Mouse (Mus musculus) liver, embryonic 11.5 days (tissue): Measurements from ENCODE around the gene Icam1. TPM values are rescaled to one million over a fixed set of nuclear protein-coding genes. Genes with fewer than 3 reads are reported as not detected.
"Not testable (repeated sequence)": the region's sequence is repeated elsewhere in the genome, so short reads cannot be mapped to it uniquely, and the experiment has no call there.

Experiments
- ATAC-seq: fragments of 200-750 bp; cut with Nextera tagmentation; replicated peaks from 2 replicates; pipeline ENCODE4 v1.8.0; 2017; ENCODE audit warnings: moderate number of reproducible peaks, mild to moderate bottlenecking, moderate TSS enrichment, moderate library complexity; ENCODE audit not compliant: low FRiP score
- DNase-seq: peaks from one replicate; pipeline ENCODE4 v3.0.0-alpha.2; 2017; ENCODE audit warnings: low spot score
- H3K27ac ChIP-seq: fragments of 300-500 bp; sonication (generic); 2 replicates; pipeline ENCODE4 v1.5.1; 2014; ENCODE audit warnings: mild to moderate bottlenecking, low read depth, low read length, control low read depth
- H3K27me3 ChIP-seq: fragments of 300-500 bp; sonication (generic); replicated peaks from 2 replicates; pipeline ENCODE4 v1.6.1; 2014; ENCODE audit warnings: low read length, mixed read lengths; ENCODE audit not compliant: control insufficient read depth, insufficient read depth
- H3K36me3 ChIP-seq: fragments of 300-500 bp; sonication (generic); 2 replicates; pipeline ENCODE4 v1.6.1; 2014; ENCODE audit warnings: mild to moderate bottlenecking, low read length, moderate library complexity, mixed read lengths; ENCODE audit not compliant: control insufficient read depth, insufficient read depth
- H3K4me1 ChIP-seq: fragments of 300-500 bp; sonication (generic); replicated peaks from 2 replicates; pipeline ENCODE4 v1.6.1; 2014; ENCODE audit warnings: low read length, mixed read lengths; ENCODE audit not compliant: control insufficient read depth, insufficient read depth
- H3K4me2 ChIP-seq: fragments of 300-500 bp; sonication (generic); 2 replicates; pipeline ENCODE4 v1.6.1; 2014; ENCODE audit warnings: mild to moderate bottlenecking, control low read depth, moderate library complexity
- H3K4me3 ChIP-seq: fragments of 300-500 bp; sonication (generic); 2 replicates; pipeline ENCODE4 v1.5.1; 2014; ENCODE audit warnings: low read depth, low read length, control low read depth
- H3K9ac ChIP-seq: fragments of 300-500 bp; sonication (generic); 2 replicates; pipeline ENCODE4 v1.6.1; 2014; ENCODE audit warnings: low read depth, low read length, control low read depth
- H3K9me3 ChIP-seq: fragments of 300-500 bp; sonication (generic); 2 replicates; pipeline ENCODE4 v1.6.1; 2016; ENCODE audit warnings: low read length, inconsistent platforms, mixed read lengths; ENCODE audit not compliant: control insufficient read depth
- WGBS: fragments of 180-500 bp; shearing (Covaris S2); extraction: QIAGEN DNeasy Blood & Tissue Kit; methylation state at CpG from one replicate; pipeline ENCODE4 v1.1.7; 2014; 5-methylcytosine and 5-hydroxymethylcytosine counted together
- polyA plus RNA-seq: library from polyadenylated mRNA; unstranded; fragments of >200 nt; fragmentation: Nextera tagmentation; extraction: Ambion mirVana; gene quantifications from 2 replicates; pipeline ENCODE4 v1.2.1, GENCODE M21; 2014

Icam1 gene
- polyA plus RNA-seq, 1 experiment from 2014 or later = 12.2 TPM

DNA sequence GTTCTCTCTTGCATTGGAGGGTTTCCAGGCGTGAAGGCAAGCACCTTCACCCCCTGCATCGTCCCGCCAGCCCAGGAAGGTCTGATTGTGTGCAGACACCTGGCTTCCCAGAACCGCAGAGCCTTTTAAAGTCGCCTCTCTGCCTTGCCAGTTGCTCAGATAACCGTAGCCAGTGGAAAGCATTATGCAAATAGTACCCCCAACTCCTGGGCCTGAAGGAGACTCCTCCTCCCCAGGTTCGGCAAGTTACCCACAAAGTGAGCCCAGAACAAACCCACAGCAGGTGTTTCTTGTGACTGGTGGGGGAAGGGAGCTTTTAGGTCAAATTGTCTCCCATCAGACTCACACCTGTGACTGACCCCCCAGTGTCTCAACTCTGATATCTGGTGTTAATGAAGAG lies 27.8 kb upstream of the Icam1 start:
- Histone ChIP-seq H3K4me1 (peaks cover 6% of the 10 kb centered on the region), H3K9me3 (no peaks in the 10 kb centered on the region; the same call in 1 of the 2 replicates), H3K27me3 (no peaks in the 10 kb centered on the region), H3K4me2 (no peak overlapping the region), H3K9ac (no peak overlapping the region), H3K36me3 (no peaks in the 10 kb centered on the region), H3K4me3 (no peak overlapping the region), H3K27ac (no peak overlapping the region)
- ATAC-seq (no peak), DNase-seq (no peak)
- WGBS = 24% methylated on average over 7 of the region's 7 CpGs

- Histone ChIP-seq H3K4me3 (0 out of 2 replicates have a peak overlapping the region, but pooled peaks have one; percentile 0), H3K9me3 (no peaks in the 10 kb centered on the region; the same call in 1 of the 2 replicates), H3K36me3 (no peaks in the 10 kb centered on the region), H3K9ac (no peak overlapping the region), H3K27ac (no peak overlapping the region), H3K27me3 (no peaks in the 10 kb centered on the region), H3K4me1 (no peaks in the 10 kb centered on the region; the same call in none of the 2 replicates), H3K4me2 (peak overlapping the region; percentile 42; the same call in 1 of the 2 replicates)
- DNase-seq = no peak
- WGBS = 15% methylated on average over 10 of the region's 10 CpGs
- no peak for ATAC-seq
Observed at GRCm38 (mm10) chr9:20990861-20991260, 24.9 kb upstream of the Icam1 start.

- ATAC-seq = no peak
- H3K4me1 ChIP-seq = no peaks in the 10 kb centered on the region; the same call in none of the 2 replicates
- H3K9ac ChIP-seq = no peak overlapping the region
- no peak for DNase-seq
- no peaks in the 10 kb centered on the region for H3K27me3 ChIP-seq
- no peaks in the 10 kb centered on the region for H3K36me3 ChIP-seq
- H3K4me3 ChIP-seq = no peak overlapping the region
- no peaks in the 10 kb centered on the region for H3K9me3 ChIP-seq
- WGBS = 79% methylated on average over 4 of the region's 4 CpGs
- no peak overlapping the region for H3K27ac ChIP-seq
- H3K4me2 ChIP-seq = no peak overlapping the region
Observed at GRCm38 (mm10) chr9:20991587-20991986, 24.2 kb upstream of the Icam1 start.

GRCm38 (mm10) chr9:20993165-20993898 lies 22.5 kb upstream of the Icam1 start:
- WGBS = 61% methylated on average over 5 of the region's 5 CpGs
- ATAC-seq (no peak), DNase-seq (no peak)
- Histone ChIP-seq H3K27ac (no peak overlapping the region), H3K4me1 (no peaks in the 10 kb centered on the region; the same call in 1 of the 2 replicates), H3K4me3 (no peak overlapping the region), H3K4me2 (no peak overlapping the region), H3K9me3 (no peaks in the 10 kb centered on the region), H3K9ac (no peak overlapping the region), H3K27me3 (no peaks in the 10 kb centered on the region), H3K36me3 (no peaks in the 10 kb centered on the region)

- H3K9me3 ChIP-seq = no peaks in the 10 kb centered on the region
- no peak overlapping the region for H3K9ac ChIP-seq
- WGBS = 77% methylated on average over 3 of the region's 3 CpGs
- no peak for ATAC-seq
- no peaks in the 10 kb centered on the region for H3K36me3 ChIP-seq
- H3K4me3 ChIP-seq = no peak overlapping the region
- DNase-seq = no peak
- no peaks in the 10 kb centered on the region; the same call in 1 of the 2 replicates for H3K4me1 ChIP-seq
- H3K27ac ChIP-seq = no peak overlapping the region
- H3K4me2 ChIP-seq = no peak overlapping the region
- no peaks in the 10 kb centered on the region for H3K27me3 ChIP-seq
Observed at GRCm38 (mm10) chr9:20995069-20995468, 20.7 kb upstream of the Icam1 start.

DNA sequence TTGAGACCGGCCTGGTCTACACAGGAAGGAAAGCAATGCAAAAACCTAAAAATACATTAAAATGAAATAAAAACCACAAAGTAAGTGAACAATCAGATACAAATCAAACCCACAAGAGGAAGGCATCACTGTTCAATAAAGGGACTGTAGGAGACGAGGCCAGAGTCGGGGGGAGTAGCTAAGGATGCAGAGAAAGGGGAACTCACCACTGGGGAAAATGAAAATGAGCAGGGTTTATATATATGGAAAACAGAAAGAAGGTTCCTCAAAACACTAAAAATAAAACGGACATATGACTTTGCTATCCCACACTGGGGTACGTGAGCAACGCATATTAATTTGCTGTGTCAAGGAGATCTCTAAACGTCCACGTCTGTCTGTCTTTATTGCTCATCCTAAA lies 18.7 kb upstream of the Icam1 start:
- WGBS = 81% methylated on average over 8 of the region's 8 CpGs
- no peak overlapping the region for H3K4me2 ChIP-seq
- no peaks in the 10 kb centered on the region for H3K9me3 ChIP-seq
- DNase-seq (no peak), ATAC-seq (no peak)
- H3K27me3 ChIP-seq = no peaks in the 10 kb centered on the region
- H3K36me3 ChIP-seq = no peaks in the 10 kb centered on the region
- no peak overlapping the region for H3K4me3 ChIP-seq
- H3K27ac ChIP-seq = no peak overlapping the region
- no peaks in the 10 kb centered on the region for H3K4me1 ChIP-seq
- H3K9ac ChIP-seq = no peak overlapping the region

- WGBS = 68% methylated on average over 1 of the region's 1 CpGs
- not testable (repeated sequence) for H3K4me1 ChIP-seq, H3K36me3 ChIP-seq, H3K9me3 ChIP-seq, H3K4me3 ChIP-seq, H3K9ac ChIP-seq, H3K4me2 ChIP-seq, ATAC-seq, H3K27me3 ChIP-seq, H3K27ac ChIP-seq, DNase-seq
Observed at GRCm38 (mm10) chr9:20998337-20998736, 17.4 kb upstream of the Icam1 start.

DNA sequence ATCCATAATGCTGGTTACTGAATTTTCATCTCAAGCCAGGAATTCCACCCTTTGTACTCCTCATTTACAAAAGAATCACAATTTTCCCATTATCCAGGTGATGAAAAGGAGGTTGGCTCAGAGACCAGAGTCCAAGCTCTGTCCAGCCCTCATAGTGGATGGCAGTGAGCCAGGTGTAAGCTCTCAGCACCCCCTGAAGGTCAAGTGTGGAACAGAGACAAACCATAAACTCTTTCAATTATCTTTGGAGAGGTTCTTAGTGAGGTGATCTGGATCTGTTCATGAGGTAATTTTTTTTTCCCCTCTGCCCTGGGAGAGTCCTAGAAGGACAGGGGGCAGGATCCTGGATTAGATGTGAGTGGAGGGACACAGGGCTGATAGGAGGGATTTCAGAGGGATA lies 15.0 kb upstream of the Icam1 start:
- H3K9ac ChIP-seq = no peak overlapping the region
- DNase-seq = no peak
- H3K36me3 ChIP-seq = 0 out of 2 replicates have a peak, but pooled peaks cover 2% of the 10 kb centered on the region
- no peaks in the 10 kb centered on the region for H3K27me3 ChIP-seq
- H3K27ac ChIP-seq = no peak overlapping the region
- no peak overlapping the region for H3K4me3 ChIP-seq
- ATAC-seq = no peak
- no peak overlapping the region for H3K4me2 ChIP-seq
- H3K4me1 ChIP-seq = 0 out of 2 replicates have a peak, but pooled peaks cover 2% of the 10 kb centered on the region
- no peaks in the 10 kb centered on the region for H3K9me3 ChIP-seq

- H3K4me2 ChIP-seq = peak overlapping the region; percentile 95; the same call in 1 of the 2 replicates
- WGBS = 67% methylated on average over 6 of the region's 6 CpGs
- 0 out of 2 replicates have a peak, but pooled peaks cover 2% of the 10 kb centered on the region for H3K4me1 ChIP-seq
Observed at GRCm38 (mm10) chr9:21001651-21002200, 14.1 kb upstream of the Icam1 start.

More at GRCm38 (mm10) chr9:21001651-21002200, 14.1 kb upstream of the Icam1 start:
- DNase-seq = no peak
- Histone ChIP-seq H3K27ac (no peak overlapping the region), H3K4me3 (no peak overlapping the region), H3K9me3 (no peaks in the 10 kb centered on the region), H3K36me3 (peaks cover 6% of the 10 kb centered on the region; the same call in 1 of the 2 replicates), H3K9ac (no peak overlapping the region), H3K27me3 (no peaks in the 10 kb centered on the region)
- ATAC-seq = no peak
